Mouse (Mus musculus) myocyte (in vitro differentiated cells): ENCODE results near the gene Rbm5. TPM values are rescaled to one million over a fixed set of nuclear protein-coding genes. Genes with fewer than 3 reads are reported as not detected.

Experiments
- H3K27me3 ChIP-seq: one replicate; pipeline ENCODE4 v1.6.1; 2011; ENCODE audit not compliant: control insufficient read depth, insufficient read depth, insufficient read length
- H3K36me3 ChIP-seq: one replicate; pipeline ENCODE4 v1.6.1; 2011; ENCODE audit not compliant: control insufficient read depth, insufficient read depth
- H3K4me2 ChIP-seq: one replicate; pipeline ENCODE4 v1.6.1; 2011; ENCODE audit warnings: low read depth, control low read depth
- H3K4me3 ChIP-seq: one replicate; pipeline ENCODE4 v1.5.1; 2011; ENCODE audit warnings: mild to moderate bottlenecking, control low read depth, moderate library complexity
- H3K79me2 ChIP-seq: one replicate; pipeline ENCODE4 v1.6.1; 2011; ENCODE audit not compliant: control insufficient read depth, insufficient read depth
- H3ac ChIP-seq: one replicate; pipeline ENCODE4 v1.6.1; 2011; ENCODE audit not compliant: control insufficient read depth, insufficient read length
- CEBPB ChIP-seq: IDR thresholded peaks from 2 replicates; pipeline ENCODE4 v1.6.1; 2011; ENCODE audit warnings: mild to moderate bottlenecking, moderate library complexity; ENCODE audit not compliant: poor library complexity, insufficient read depth, severe bottlenecking
- E2F4 ChIP-seq: IDR thresholded peaks from one replicate; pipeline ENCODE4 v1.6.1; 2011; ENCODE audit warnings: mild to moderate bottlenecking, control low read depth, moderate library complexity; ENCODE audit not compliant: insufficient read depth
- MAX ChIP-seq: IDR thresholded peaks from one replicate; pipeline ENCODE4 v1.6.1; 2011; ENCODE audit warnings: low read depth, mild to moderate bottlenecking, control low read depth
- MYOD1 ChIP-seq, 3 experiments: IDR thresholded peaks; one replicate each; pipeline ENCODE4 v1.6.1; 2011; ENCODE audit warnings: control low read depth in 2 of 3, low read depth in 2 of 3, mild to moderate bottlenecking in 2 of 3, moderate library complexity in 1 of 3; ENCODE audit not compliant: insufficient read length in 2 of 3, control insufficient read depth in 1 of 3
- MYOG ChIP-seq, 3 experiments: IDR thresholded peaks; one replicate each; pipeline ENCODE4 v1.6.1; 2011; ENCODE audit warnings: control low read depth in 2 of 3, low read depth in 2 of 3, mild to moderate bottlenecking in 2 of 3; ENCODE audit not compliant: insufficient read length in 2 of 3, control insufficient read depth in 1 of 3, insufficient read depth in 1 of 3
- POLR2A ChIP-seq: IDR thresholded peaks from one replicate; pipeline ENCODE4 v1.6.1; 2011; ENCODE audit warnings: low read depth, mild to moderate bottlenecking, control low read depth, moderate library complexity; ENCODE audit not compliant: insufficient read length
- POLR2AphosphoS2 ChIP-seq: IDR thresholded peaks from one replicate; pipeline ENCODE4 v1.6.1; 2011; ENCODE audit warnings: low read depth, control low read depth; ENCODE audit not compliant: insufficient read length
- REST ChIP-seq: IDR thresholded peaks from one replicate; pipeline ENCODE4 v1.6.1; 2011; ENCODE audit warnings: mild to moderate bottlenecking, control low read depth, moderate library complexity; ENCODE audit not compliant: insufficient read depth, insufficient read length
- SRF ChIP-seq: IDR thresholded peaks from one replicate; pipeline ENCODE4 v1.6.1; 2011; ENCODE audit warnings: low read depth; ENCODE audit not compliant: control insufficient read depth, insufficient read length
- TCF12 ChIP-seq: IDR thresholded peaks from one replicate; pipeline ENCODE4 v1.6.1; 2011; ENCODE audit warnings: mild to moderate bottlenecking, control low read depth; ENCODE audit not compliant: poor library complexity, insufficient read depth, severe bottlenecking
- TCF3 ChIP-seq: IDR thresholded peaks from one replicate; pipeline ENCODE4 v1.6.1; 2011; ENCODE audit warnings: low read depth, control low read depth; ENCODE audit not compliant: insufficient read length
- USF1 ChIP-seq: IDR thresholded peaks from one replicate; pipeline ENCODE4 v1.6.1; 2011; ENCODE audit warnings: low read depth, mild to moderate bottlenecking, control low read depth, moderate library complexity
- polyA plus RNA-seq: library from polyadenylated mRNA; unstranded; fragments of >200 nt; fragmentation: generic; extraction: Trizol; gene quantifications from one replicate; pipeline ENCODE4 v1.2.1, GENCODE M21; 2012; ENCODE audit warnings: missing spikeins

Gene Rbm5
- polyA plus RNA-seq, 1 experiment: 37.6 TPM

GRCm38 (mm10) chr9:107702606-107703185, 68.1 kb downstream of the Rbm5 start:
- Histone ChIP-seq H3ac (no peak overlapping the region), H3K4me2 (no peak overlapping the region), H3K4me3 (no peak overlapping the region), H3K36me3 (no peaks in the 10 kb centered on the region), H3K27me3 (peaks cover 17% of the 10 kb centered on the region), H3K79me2 (no peaks in the 10 kb centered on the region)
- TF ChIP-seq MAX: no peak

- Histone ChIP-seq H3K27me3 (peaks cover 6% of the 10 kb centered on the region), H3K36me3 (no peaks in the 10 kb centered on the region), H3ac (no peak overlapping the region), H3K4me3 (no peak overlapping the region), H3K79me2 (no peaks in the 10 kb centered on the region), H3K4me2 (peak overlapping the region; percentile 46)
- no peak for TF ChIP-seq TCF12
- no peak for TF ChIP-seq MAX
- TF ChIP-seq POLR2A: no peak
- no peak for TF ChIP-seq REST
- TF ChIP-seq MYOD1 (IDR thresholded peaks at IDR 0.05; ENCODE audit: control insufficient read depth in 1 of 3, insufficient read length in 2 of 3, low read depth in 2 of 3): no peak
- TF ChIP-seq USF1: no peak
- TF ChIP-seq TCF3: no peak
- TF ChIP-seq SRF: no peak
- TF ChIP-seq POLR2AphosphoS2: no peak
- no peak for TF ChIP-seq E2F4
- no peak for TF ChIP-seq MYOG (IDR thresholded peaks at IDR 0.05; ENCODE audit: control insufficient read depth in 1 of 3, insufficient read depth in 1 of 3, insufficient read length in 2 of 3, low read depth in 2 of 3)
- TF ChIP-seq CEBPB: no peak
Measured at GRCm38 (mm10) chr9:107701594-107701993, 69.2 kb downstream of the Rbm5 start.

GRCm38 (mm10) chr9:107700114-107700571, 70.7 kb downstream of the Rbm5 start:
- H3K4me2 ChIP-seq: no peak overlapping the region
- TF ChIP-seq CEBPB (no peak), POLR2A (no peak), TCF12 (no peak), MYOD1 (IDR thresholded peaks at IDR 0.05; ENCODE audit: control insufficient read depth in 1 of 3, insufficient read length in 2 of 3, low read depth in 2 of 3) (no peak), USF1 (no peak), MAX (no peak), POLR2AphosphoS2 (no peak), MYOG (IDR thresholded peaks at IDR 0.05; ENCODE audit: control insufficient read depth in 1 of 3, insufficient read depth in 1 of 3, insufficient read length in 2 of 3, low read depth in 2 of 3) (no peak), TCF3 (no peak), SRF (no peak), REST (no peak), E2F4 (no peak)
- no peaks in the 10 kb centered on the region for H3K79me2 ChIP-seq
- H3K4me3 ChIP-seq: no peak overlapping the region
- H3K36me3 ChIP-seq: no peaks in the 10 kb centered on the region
- H3ac ChIP-seq: no peak overlapping the region
- H3K27me3 ChIP-seq: no peaks in the 10 kb centered on the region

- no peaks in the 10 kb centered on the region for H3K79me2 ChIP-seq
- no peak overlapping the region for H3K4me3 ChIP-seq
- H3K27me3 ChIP-seq: no peaks in the 10 kb centered on the region
- no peak overlapping the region for H3K4me2 ChIP-seq
- no peak for TF ChIP-seq E2F4
- H3ac ChIP-seq: no peak overlapping the region
- H3K36me3 ChIP-seq: no peaks in the 10 kb centered on the region
Measured at GRCm38 (mm10) chr9:107699376-107699980, 71.3 kb downstream of the Rbm5 start.

- H3K4me2 ChIP-seq: no peak overlapping the region
- TF ChIP-seq REST: no peak
- no peak for TF ChIP-seq POLR2AphosphoS2
- no peak for TF ChIP-seq CEBPB
- no peak for TF ChIP-seq TCF3
- TF ChIP-seq MYOD1 (IDR thresholded peaks at IDR 0.05; ENCODE audit: control insufficient read depth in 1 of 3, insufficient read length in 2 of 3, low read depth in 2 of 3): no peak
- no peak for TF ChIP-seq SRF
- TF ChIP-seq TCF12: no peak
- no peak for TF ChIP-seq MYOG (IDR thresholded peaks at IDR 0.05; ENCODE audit: control insufficient read depth in 1 of 3, insufficient read depth in 1 of 3, insufficient read length in 2 of 3, low read depth in 2 of 3)
- no peaks in the 10 kb centered on the region for H3K27me3 ChIP-seq
- no peak overlapping the region for H3K4me3 ChIP-seq
- no peak overlapping the region for H3ac ChIP-seq
- H3K36me3 ChIP-seq: no peaks in the 10 kb centered on the region
- H3K79me2 ChIP-seq: no peaks in the 10 kb centered on the region
Measured at GRCm38 (mm10) chr9:107698611-107699190, 72.1 kb downstream of the Rbm5 start.
